Mouse (Mus musculus): ENCODE data around the gene Ugt1a10. TPM values are rescaled to one million over a fixed set of nuclear protein-coding genes. Genes with fewer than 3 reads are reported as not detected.

Ugt1a10 gene
- 0.47 TPM in 1 of 2 replicates, not detected in the other for polyA plus RNA-seq (2012; rRNA removed)

GRCm38 (mm10) chr1:88055088-88055487 is at the start of gene Ugt1a10:
Ugt1a10 (plus strand) TSS chr1:88055388.

GRCm38 (mm10) chr1:88008211-88008697 is 46.9 kb upstream of the Ugt1a10 start, which contains the start of gene Usp40:
Usp40 (minus strand) TSS chr1:88008551.

GRCm38 (mm10) chr1:88070495-88070894 is 15.3 kb downstream of the Ugt1a10 start, which contains the start of gene Ugt1a9:
Ugt1a9 (plus strand) TSS chr1:88070800.

GRCm38 (mm10) chr1:88087513-88087912 is 32.3 kb downstream of the Ugt1a10 start, which contains the start of gene Ugt1a8:
Ugt1a8 (plus strand) TSS chr1:88087813.

GRCm38 (mm10) chr1:88094941-88095492 is 39.8 kb downstream of the Ugt1a10 start, which contains the start of gene Ugt1a7c:
Ugt1a7c (plus strand) TSS chr1:88095062.

GRCm38 (mm10) chr1:88103019-88103418 is 47.8 kb downstream of the Ugt1a10 start, which contains the start of gene Ugt1a6b:
Ugt1a6b (plus strand) TSS chr1:88103252.

GRCm38 (mm10) chr1:88134457-88135011 is 79.3 kb downstream of the Ugt1a10 start, which contains the start of gene Ugt1a6a:
Ugt1a6a (plus strand) TSS chr1:88134809.

GRCm38 (mm10) chr1:88165711-88166110 is 110.5 kb downstream of the Ugt1a10 start, which contains the start of gene Ugt1a5:
Ugt1a5 (plus strand) TSS chr1:88166012.

GRCm38 (mm10) chr1:88200456-88200855 is 145.3 kb downstream of the Ugt1a10 start, which contains the start of gene Ugt1a2:
Ugt1a2 (plus strand) TSS chr1:88200601.

GRCm38 (mm10) chr1:88205294-88205922 is 150.2 kb downstream of the Ugt1a10 start, which contains the start of gene Dnajb3:
Dnajb3 (minus strand) TSS chr1:88205782.

GRCm38 (mm10) chr1:88211812-88212211 is 156.6 kb downstream of the Ugt1a10 start, which contains the start of gene Ugt1a1:
Ugt1a1 (plus strand) TSS chr1:88211959.

GRCm38 (mm10) chr1:88226670-88227379 is 171.6 kb downstream of the Ugt1a10 start, which contains the start of gene Mroh2a:
Mroh2a (plus strand) TSS chr1:88226986.

Other genes with a start within 250 kb of the Ugt1a10 start
- gene Dgkd, start 202.1 kb upstream of the Ugt1a10 start, polyA plus RNA-seq (2012; rRNA removed): 33.3 and 36.2 TPM in 2 replicates
- gene Usp40, start 46.8 kb upstream of the Ugt1a10 start, polyA plus RNA-seq (2012; rRNA removed): 3.5 and 4.8 TPM in 2 replicates
- gene Ugt1a9, start 15.4 kb downstream of the Ugt1a10 start, polyA plus RNA-seq (2012; rRNA removed): not detected in 2 replicates
- gene Ugt1a8, start 32.4 kb downstream of the Ugt1a10 start, polyA plus RNA-seq (2012; rRNA removed): not detected in 2 replicates
- 100.0 and 115 TPM in 2 replicates for gene Ugt1a7c, start 39.7 kb downstream of the Ugt1a10 start, polyA plus RNA-seq (2012; rRNA removed)
- 1.1 and 30.2 TPM in 2 replicates for gene Ugt1a6b, start 47.9 kb downstream of the Ugt1a10 start, polyA plus RNA-seq (2012; rRNA removed)
- 28.4 and 34.7 TPM in 2 replicates for gene Ugt1a6a, start 79.4 kb downstream of the Ugt1a10 start, polyA plus RNA-seq (2012; rRNA removed)
- gene Ugt1a5, start 110.6 kb downstream of the Ugt1a10 start, polyA plus RNA-seq (2012; rRNA removed): 0.19 and 0.22 TPM in 2 replicates
- gene Ugt1a2, start 145.2 kb downstream of the Ugt1a10 start, polyA plus RNA-seq (2012; rRNA removed): 0.14 and 0.66 TPM in 2 replicates
- gene Dnajb3, start 150.4 kb downstream of the Ugt1a10 start, polyA plus RNA-seq (2012; rRNA removed): 0.61 and 1.2 TPM in 2 replicates
- gene Ugt1a1, start 156.6 kb downstream of the Ugt1a10 start, polyA plus RNA-seq (2012; rRNA removed): 12.7 and 44.6 TPM in 2 replicates
- gene Mroh2a, start 171.6 kb downstream of the Ugt1a10 start, polyA plus RNA-seq (2012; rRNA removed): 0.26 and 0.35 TPM in 2 replicates
- gene Hjurp, start 222.2 kb downstream of the Ugt1a10 start, polyA plus RNA-seq (2012; rRNA removed): 34.2 and 59.4 TPM in 2 replicates
- gene Trpm8, start 222.3 kb downstream of the Ugt1a10 start, polyA plus RNA-seq (2012; rRNA removed): not detected in 2 replicates

Measured in colon, adult 2 months (tissue).